Mouse (Mus musculus) ES-E14 (cell line): ENCODE measurements at regions not wholly inside any gene's neighbourhood (a gene's known extent, or its start where the extent isn't known, plus 50 kb on each side); places are given as distances from the start of the nearest gene placed in this dataset.

Source experiments
- CHD2 ChIP-seq: IDR thresholded peaks from 2 replicates; pipeline ENCODE4 v1.6.1; 2014; ENCODE audit warnings: mild to moderate bottlenecking, low read depth, low read length, inconsistent platforms
- HCFC1 ChIP-seq: IDR thresholded peaks from 2 replicates; pipeline ENCODE4 v1.6.1; 2012; ENCODE audit warnings: low read length, inconsistent platforms, borderline replicate concordance; ENCODE audit not compliant: insufficient read depth
- MAFK ChIP-seq: IDR thresholded peaks from 2 replicates; pipeline ENCODE4 v1.6.1; 2014; ENCODE audit warnings: mild to moderate bottlenecking, low read depth, low read length, inconsistent platforms; ENCODE audit not compliant: insufficient read depth
- ZC3H11A ChIP-seq: IDR thresholded peaks from 2 replicates; pipeline ENCODE4 v1.6.1; 2012; ENCODE audit warnings: low read depth, mild to moderate bottlenecking, inconsistent platforms, low read length, borderline replicate concordance
- ZNF384 ChIP-seq: IDR thresholded peaks from 2 replicates; pipeline ENCODE4 v1.6.1; 2012; ENCODE audit warnings: low read depth, low read length, inconsistent platforms

- TF ChIP-seq CHD2 (no peak), HCFC1 (no peak), ZNF384 (no peak), ZC3H11A (no peak), MAFK (no peak)
Measured at GRCm38 (mm10) chr2:30703308-30703707, 100.2 kb downstream of the 1700001O22Rik start.
